Mouse (Mus musculus) kidney, postnatal 0 days (tissue): ENCODE measurements around the gene Ets2. TPM values are rescaled to one million over a fixed set of nuclear protein-coding genes. Genes with fewer than 3 reads are reported as not detected.

Source experiments
- ATAC-seq: fragments of 200-750 bp; cut with Nextera tagmentation; replicated peaks from 2 replicates; pipeline ENCODE4 v1.8.0; 2017; ENCODE audit warnings: low read depth, moderate number of reproducible peaks, moderate TSS enrichment, moderate library complexity; ENCODE audit not compliant: low FRiP score
- DNase-seq: peaks from one replicate; pipeline ENCODE4 v3.0.0-alpha.2; 2016; ENCODE audit warnings: low spot score
- H3K27ac ChIP-seq: fragments of 300-500 bp; sonication (generic); 2 replicates; pipeline ENCODE4 v1.5.1; 2014; ENCODE audit warnings: mild to moderate bottlenecking
- H3K27me3 ChIP-seq: fragments of 300-500 bp; sonication (generic); 2 replicates; pipeline ENCODE4 v1.6.1; 2014; ENCODE audit warnings: low read length, mixed read lengths; ENCODE audit not compliant: insufficient read depth
- H3K36me3 ChIP-seq: fragments of 300-500 bp; sonication (generic); 2 replicates; pipeline ENCODE4 v1.6.1; 2014; ENCODE audit warnings: low read length, mixed read lengths; ENCODE audit not compliant: insufficient read depth
- H3K4me1 ChIP-seq: fragments of 300-500 bp; sonication (generic); replicated peaks from 2 replicates; pipeline ENCODE4 v1.6.1; 2014; ENCODE audit warnings: antibody characterized with exemption, low read length, mixed read lengths; ENCODE audit not compliant: insufficient read depth
- H3K4me2 ChIP-seq: fragments of 300-500 bp; sonication (generic); 2 replicates; pipeline ENCODE4 v1.6.1; 2014; ENCODE audit warnings: mild to moderate bottlenecking, low read length, moderate library complexity, mixed read lengths
- H3K4me3 ChIP-seq: fragments of 300-500 bp; sonication (generic); replicated peaks from 2 replicates; pipeline ENCODE4 v1.5.1; 2014; ENCODE audit warnings: low read depth, low read length
- H3K9ac ChIP-seq: fragments of 300-500 bp; sonication (generic); 2 replicates; pipeline ENCODE4 v1.6.1; 2014; ENCODE audit warnings: low read depth, low read length
- H3K9me3 ChIP-seq: fragments of 300-500 bp; sonication (generic); replicated peaks from 2 replicates; pipeline ENCODE4 v1.6.1; 2016; ENCODE audit warnings: low read length, inconsistent platforms, mixed read lengths
- CTCF ChIP-seq: IDR thresholded peaks from 2 replicates; pipeline ENCODE4 v1.5.1; 2016; ENCODE audit warnings: antibody characterized with exemption, low read depth, mild to moderate bottlenecking, moderate library complexity
- WGBS: fragments of 180-500 bp; shearing (Covaris S2); extraction: QIAGEN DNeasy Blood & Tissue Kit; methylation state at CpG from one replicate; pipeline ENCODE4 v1.1.7; 2014; 5-methylcytosine and 5-hydroxymethylcytosine counted together
- polyA plus RNA-seq: library from polyadenylated mRNA; unstranded; fragments of >200 nt; fragmentation: Nextera tagmentation; extraction: Ambion mirVana; gene quantifications from 2 replicates; pipeline ENCODE4 v1.2.1, GENCODE M21; 2015

The Ets2 gene
- polyA plus RNA-seq, 1 experiment from 2014 or later, result 50.8 TPM

DNA sequence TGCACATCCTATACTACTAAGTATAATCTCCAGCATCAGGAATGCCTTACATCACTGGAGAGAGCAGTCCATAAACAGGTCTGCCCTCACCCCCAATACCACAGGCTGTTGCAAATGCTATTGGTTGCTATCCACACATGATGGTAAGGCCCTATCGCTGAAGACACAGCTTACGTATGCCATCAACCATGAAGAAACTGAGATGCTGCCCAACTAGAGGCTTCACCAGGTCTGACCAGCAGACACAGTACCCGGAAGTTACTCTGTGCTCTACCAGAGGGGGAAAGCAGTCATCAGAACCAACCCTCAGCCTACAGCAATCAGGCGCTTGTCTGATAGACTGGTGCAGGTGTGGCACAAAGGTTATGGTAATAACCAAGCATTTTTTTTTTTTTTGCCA, 24.9 kb downstream of the Ets2 start:
- H3K36me3 ChIP-seq, result no peaks in the 10 kb centered on the region
- TF ChIP-seq CTCF, result no peak
- H3K27ac ChIP-seq, result no peak overlapping the region
- ATAC-seq, result no peak
- 90% methylated on average over 4 of the region's 4 CpGs for WGBS
- H3K27me3 ChIP-seq, result no peaks in the 10 kb centered on the region
- DNase-seq, result no peak
- no peak overlapping the region for H3K9ac ChIP-seq
- H3K4me2 ChIP-seq, result no peak overlapping the region
- H3K9me3 ChIP-seq, result no peaks in the 10 kb centered on the region
- no peak overlapping the region for H3K4me3 ChIP-seq
- no peaks in the 10 kb centered on the region for H3K4me1 ChIP-seq

DNA sequence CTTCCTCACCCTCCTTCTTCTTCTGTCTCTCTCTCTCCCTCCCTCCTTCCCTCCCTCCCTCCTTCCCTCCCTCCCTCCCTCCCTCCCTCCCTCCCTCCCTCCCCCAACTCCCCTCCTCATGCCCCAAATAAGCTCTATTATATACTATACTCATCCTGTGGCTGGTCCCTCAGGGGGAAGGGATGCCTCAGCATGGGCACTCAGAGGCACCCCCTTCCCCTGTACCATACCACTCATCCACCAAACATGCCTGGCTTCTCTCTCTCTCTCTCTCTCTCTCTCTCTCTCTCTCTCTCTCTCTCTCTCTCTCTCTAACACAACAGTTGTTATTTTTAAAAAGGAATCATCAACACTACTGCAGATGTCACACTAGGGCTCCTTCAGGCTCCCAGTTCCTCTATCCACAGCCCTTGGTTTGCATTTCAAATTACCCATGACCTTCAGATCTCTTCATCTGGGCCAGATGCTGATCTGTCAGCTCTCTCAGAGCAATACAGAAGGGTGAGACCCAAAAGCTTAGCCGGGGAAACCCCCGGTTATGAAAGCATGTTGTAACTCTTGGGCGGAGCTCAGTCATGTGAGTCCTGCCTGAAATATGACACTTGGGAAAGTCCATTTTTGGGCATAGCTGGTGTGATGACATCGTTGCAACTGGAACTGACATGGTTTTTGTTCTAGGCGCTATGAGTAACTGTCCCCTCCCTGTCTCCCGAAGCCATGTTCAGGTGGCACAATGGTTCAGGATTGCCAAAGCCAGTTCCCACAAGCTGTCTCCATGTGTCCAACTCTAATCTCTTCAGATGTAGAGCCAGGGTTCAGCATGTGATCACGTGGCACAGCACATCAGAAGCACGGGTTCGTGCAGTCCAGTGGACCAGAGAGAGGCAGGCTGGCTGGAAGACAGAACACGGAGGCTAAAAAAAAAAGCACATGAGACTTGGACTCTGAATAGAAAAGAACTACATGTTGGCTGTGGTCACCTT, 26.9 kb downstream of the Ets2 start:
- ATAC-seq, result peak; percentile 54; the same call in 1 of the 2 replicates
- Histone ChIP-seq H3K9me3 (no peaks in the 10 kb centered on the region), H3K27me3 (no peaks in the 10 kb centered on the region), H3K27ac (no peak overlapping the region), H3K36me3 (no peaks in the 10 kb centered on the region), H3K9ac (no peak overlapping the region), H3K4me1 (no peaks in the 10 kb centered on the region), H3K4me2 (no peak overlapping the region), H3K4me3 (no peak overlapping the region)
- DNase-seq, result peak; percentile 72
- no peak for TF ChIP-seq CTCF
- 42% methylated on average over 10 of the region's 10 CpGs for WGBS

DNA sequence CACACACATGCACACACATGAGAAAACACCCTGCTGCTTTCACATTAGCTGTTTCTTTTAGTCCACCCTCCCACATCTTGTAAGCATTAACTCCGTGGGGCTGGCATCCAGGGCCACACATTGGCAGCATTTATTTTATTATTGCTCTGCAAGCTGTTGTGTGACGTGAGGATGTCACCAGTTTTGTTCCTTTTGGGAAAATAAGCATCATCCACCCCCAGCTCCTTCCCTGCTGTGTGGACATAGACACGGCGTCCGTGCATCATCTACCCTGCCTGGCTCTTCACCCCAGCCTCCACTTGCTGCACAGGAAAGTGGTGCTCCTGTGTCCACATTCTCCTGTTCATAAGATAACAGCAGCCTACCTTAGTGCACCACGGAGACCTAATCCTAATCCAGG, 27.9 kb downstream of the Ets2 start:
- ATAC-seq, result no peak
- 81% methylated on average over 6 of the region's 6 CpGs for WGBS
- Histone ChIP-seq H3K4me3 (no peak overlapping the region), H3K36me3 (no peaks in the 10 kb centered on the region), H3K9me3 (no peaks in the 10 kb centered on the region), H3K4me1 (no peaks in the 10 kb centered on the region), H3K27ac (no peak overlapping the region), H3K9ac (no peak overlapping the region), H3K27me3 (no peaks in the 10 kb centered on the region), H3K4me2 (no peak overlapping the region)
- no peak for TF ChIP-seq CTCF
- no peak for DNase-seq

DNA sequence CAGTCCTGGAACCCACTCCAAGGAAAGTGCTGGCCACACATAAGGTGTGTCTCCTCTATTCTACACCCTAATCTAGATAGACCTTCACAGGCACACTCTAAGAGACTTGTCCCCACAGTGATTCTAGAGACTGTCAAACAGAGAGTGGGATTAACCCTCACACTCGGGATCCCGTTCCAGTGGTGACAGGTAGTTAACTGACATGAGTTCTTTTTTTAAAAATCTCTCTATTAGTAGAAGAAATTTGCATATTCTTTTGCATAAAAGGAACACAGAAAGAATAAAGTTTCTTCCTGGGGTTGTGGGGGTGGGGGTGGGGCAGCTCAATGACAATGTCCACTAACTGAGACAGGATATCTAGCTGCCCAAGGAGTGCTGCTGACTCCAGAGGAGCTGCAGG, 32.9 kb downstream of the Ets2 start:
- Histone ChIP-seq H3K4me1 (no peaks in the 10 kb centered on the region), H3K27me3 (no peaks in the 10 kb centered on the region), H3K27ac (no peak overlapping the region), H3K9me3 (no peaks in the 10 kb centered on the region), H3K4me2 (no peak overlapping the region), H3K9ac (no peak overlapping the region), H3K36me3 (no peaks in the 10 kb centered on the region), H3K4me3 (no peak overlapping the region)
- DNase-seq (no peak), ATAC-seq (no peak)
- no peak for TF ChIP-seq CTCF
- WGBS, result 73% methylated on average over 2 of the region's 2 CpGs

DNA sequence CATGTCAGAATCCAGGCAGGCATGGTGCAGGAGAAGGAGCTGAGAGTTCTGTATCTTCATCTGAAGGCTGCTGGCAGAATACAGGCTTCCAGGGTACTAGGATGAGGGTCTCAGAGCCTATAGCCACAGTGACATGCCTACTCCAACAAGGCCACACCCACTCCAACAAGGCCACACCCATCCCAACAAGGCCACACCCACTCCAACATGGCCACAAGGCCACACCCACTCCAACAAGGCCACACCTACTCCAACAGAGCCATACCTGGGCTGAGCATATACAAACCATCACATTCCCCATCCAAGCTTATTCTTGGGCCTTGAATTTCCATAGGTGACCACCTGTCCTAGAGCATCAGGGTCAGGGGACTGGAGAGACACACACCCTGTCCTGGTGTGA, 34.2 kb downstream of the Ets2 start:
- no peak; the same call in 1 of the 2 replicates for ATAC-seq
- H3K27ac ChIP-seq, result no peak overlapping the region
- H3K9ac ChIP-seq, result no peak overlapping the region
- no peak overlapping the region for H3K4me3 ChIP-seq
- no peaks in the 10 kb centered on the region for H3K4me1 ChIP-seq
- TF ChIP-seq CTCF, result no peak
- no peaks in the 10 kb centered on the region for H3K27me3 ChIP-seq
- H3K36me3 ChIP-seq, result no peaks in the 10 kb centered on the region
- no peak for DNase-seq
- no peak overlapping the region for H3K4me2 ChIP-seq
- H3K9me3 ChIP-seq, result no peaks in the 10 kb centered on the region

DNA sequence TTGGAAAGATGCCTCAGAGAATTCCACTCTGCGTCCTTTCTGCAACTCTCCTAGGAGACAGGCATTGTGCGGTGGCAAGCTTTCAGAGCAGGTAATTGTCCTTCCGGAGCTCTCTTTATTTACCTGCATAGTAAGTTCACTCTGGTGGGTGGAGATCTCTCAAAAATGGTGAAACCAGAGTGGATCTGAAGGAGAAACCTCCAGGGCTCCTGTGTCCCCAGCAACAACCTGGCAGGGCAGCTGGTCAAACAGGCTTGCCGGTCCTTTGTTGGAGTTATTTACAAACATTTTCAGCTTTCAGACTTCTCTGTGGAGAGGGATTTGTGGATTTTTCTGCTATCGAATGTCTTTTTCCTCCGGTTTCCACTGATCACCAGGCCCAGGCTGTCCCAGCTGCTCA, 34.6 kb downstream of the Ets2 start:
- WGBS, result 78% methylated on average over 6 of the region's 6 CpGs
- Histone ChIP-seq H3K27me3 (no peaks in the 10 kb centered on the region), H3K4me2 (no peak overlapping the region), H3K36me3 (no peaks in the 10 kb centered on the region), H3K27ac (no peak overlapping the region), H3K9ac (no peak overlapping the region), H3K9me3 (no peaks in the 10 kb centered on the region), H3K4me3 (no peak overlapping the region), H3K4me1 (no peaks in the 10 kb centered on the region)
- ATAC-seq (no peak), DNase-seq (no peak)
- no peak for TF ChIP-seq CTCF
